Mouse (Mus musculus) urinary bladder, adult 2 months (tissue): ENCODE measurements around the gene Zfp526. TPM values are rescaled to one million over a fixed set of nuclear protein-coding genes. Genes with fewer than 3 reads are reported as not detected.

Source experiments
- DNase-seq: peaks from one replicate; pipeline ENCODE4 v3.0.0; 2022; ENCODE audit warnings: low spot score
- polyA plus RNA-seq: library from polyadenylated mRNA; depleted of rRNA; stranded (reverse); fragments of >200 nt; gene quantifications from 2 replicates; pipeline ENCODE4 v1.2.3, GENCODE M21; 2012

Gene Zfp526
- polyA plus RNA-seq, 1 experiment: 6.9 TPM

- no peak for DNase-seq
Measured at GRCm38 (mm10) chr7:25209161-25209622, 12.0 kb upstream of the Zfp526 start.

DNA sequence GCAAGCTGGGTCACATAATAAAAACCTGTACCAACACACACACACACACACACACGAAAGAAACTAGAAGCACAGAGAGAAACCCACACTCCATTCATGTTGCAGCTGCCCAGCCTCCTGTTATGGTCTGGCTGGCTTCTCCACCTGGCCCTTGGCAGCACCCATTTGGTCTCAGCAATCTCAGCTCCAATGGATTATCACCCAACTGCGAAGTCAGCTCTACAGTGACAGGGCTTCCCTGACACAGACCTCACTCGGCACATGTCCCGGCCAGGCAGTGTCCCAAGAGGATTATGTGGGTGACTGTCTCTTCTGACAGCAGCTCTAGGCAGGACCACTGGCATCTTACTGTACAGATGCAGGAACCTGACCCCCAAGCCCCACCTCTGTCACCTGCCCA is 10.7 kb upstream of the Zfp526 start:
- DNase-seq: no peak

DNA sequence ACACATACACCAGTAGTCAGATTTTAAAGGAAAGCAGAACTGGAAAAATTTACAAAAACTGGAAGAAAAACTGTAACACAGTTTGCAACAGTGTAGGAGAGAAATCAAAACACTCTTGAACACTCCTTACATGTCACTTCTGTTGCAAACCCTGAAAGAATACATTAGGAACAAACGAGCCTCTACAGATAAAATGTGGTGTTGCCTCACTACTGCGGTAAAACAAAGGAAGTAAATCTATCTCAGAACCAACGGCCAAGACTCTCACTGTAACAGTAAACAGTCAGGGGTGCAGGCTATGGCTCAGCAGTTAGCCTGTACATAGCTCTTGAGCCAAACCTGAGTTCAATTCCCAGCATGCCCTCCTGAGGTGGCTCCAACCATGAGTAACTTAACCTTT is 8.1 kb upstream of the Zfp526 start:
- no peak for DNase-seq

DNA sequence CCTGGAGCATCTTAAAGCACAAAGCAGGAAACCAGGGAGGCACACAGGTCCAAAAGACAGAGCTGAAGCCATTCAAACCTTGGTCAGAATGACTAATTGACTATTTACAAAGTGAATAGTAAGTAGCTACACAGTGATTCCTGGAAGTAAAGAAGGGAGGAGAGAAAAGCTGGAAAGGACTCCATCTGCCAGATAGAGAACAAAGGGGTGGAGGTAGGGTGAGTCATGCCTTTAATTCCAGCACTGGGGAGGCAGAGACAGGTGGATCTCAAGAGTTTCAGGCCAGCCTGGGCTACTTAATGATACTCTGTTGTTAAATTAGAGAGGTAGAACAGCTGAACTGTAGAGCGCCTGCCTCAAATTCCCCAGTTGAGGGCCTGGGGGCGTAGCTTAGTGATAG is 7.1 kb upstream of the Zfp526 start:
- DNase-seq: no peak

GRCm38 (mm10) chr7:25217653-25218395 is 3.4 kb upstream of the Zfp526 start:
- DNase-seq: no peak

GRCm38 (mm10) chr7:25218705-25219415 is 2.4 kb upstream of the Zfp526 start:
- DNase-seq: peak; percentile 53

GRCm38 (mm10) chr7:25219416-25219750 is 1.8 kb upstream of the Zfp526 start:
- no peak for DNase-seq

- peak; percentile 90 for DNase-seq
Measured at GRCm38 (mm10) chr7:25219756-25220456, 1.3 kb upstream of the Zfp526 start.

- no peak for DNase-seq
Measured at GRCm38 (mm10) chr7:25220457-25221101, 646 bp upstream of the Zfp526 start, which contains the start of gene Dedd2. TSS of gene Dedd2 (minus strand) at chr7:25220615.

DNA sequence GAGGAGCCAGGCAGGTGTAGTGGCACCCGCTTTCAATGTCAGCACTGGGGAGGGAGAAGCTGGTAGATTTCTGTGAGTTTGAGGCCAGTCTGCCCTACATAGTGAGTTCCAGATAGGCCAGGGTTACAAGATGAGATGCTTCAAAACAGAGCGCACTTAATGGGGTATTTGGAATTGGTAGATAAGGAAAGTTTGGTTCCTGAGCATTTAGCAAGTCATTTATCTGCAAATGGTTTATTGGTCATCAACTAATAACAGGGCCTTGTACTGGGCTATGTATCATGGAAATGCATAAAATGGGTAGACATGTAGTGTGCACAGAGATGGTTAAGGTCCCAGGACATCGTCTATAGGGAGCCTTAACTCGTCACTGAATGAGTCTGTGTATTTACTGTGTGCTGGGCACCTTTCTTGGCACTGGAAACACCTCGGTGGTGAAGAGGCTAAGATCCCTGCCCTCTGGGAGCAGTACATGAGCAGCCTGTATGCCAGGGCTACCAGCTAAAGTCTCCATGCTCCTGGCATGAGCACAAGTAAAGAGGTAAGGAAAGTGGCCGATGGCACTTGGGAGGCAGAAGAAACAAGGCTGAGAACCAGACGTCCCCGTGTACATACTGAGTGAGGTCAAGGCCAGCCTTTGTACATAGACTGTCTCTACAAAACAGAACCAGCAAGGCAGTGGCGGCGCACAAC is 1.2 kb downstream of the Zfp526 start:
- DNase-seq: no peak

- no peak for DNase-seq
Measured at GRCm38 (mm10) chr7:25227523-25228300, 6.5 kb downstream of the Zfp526 start.

DNA sequence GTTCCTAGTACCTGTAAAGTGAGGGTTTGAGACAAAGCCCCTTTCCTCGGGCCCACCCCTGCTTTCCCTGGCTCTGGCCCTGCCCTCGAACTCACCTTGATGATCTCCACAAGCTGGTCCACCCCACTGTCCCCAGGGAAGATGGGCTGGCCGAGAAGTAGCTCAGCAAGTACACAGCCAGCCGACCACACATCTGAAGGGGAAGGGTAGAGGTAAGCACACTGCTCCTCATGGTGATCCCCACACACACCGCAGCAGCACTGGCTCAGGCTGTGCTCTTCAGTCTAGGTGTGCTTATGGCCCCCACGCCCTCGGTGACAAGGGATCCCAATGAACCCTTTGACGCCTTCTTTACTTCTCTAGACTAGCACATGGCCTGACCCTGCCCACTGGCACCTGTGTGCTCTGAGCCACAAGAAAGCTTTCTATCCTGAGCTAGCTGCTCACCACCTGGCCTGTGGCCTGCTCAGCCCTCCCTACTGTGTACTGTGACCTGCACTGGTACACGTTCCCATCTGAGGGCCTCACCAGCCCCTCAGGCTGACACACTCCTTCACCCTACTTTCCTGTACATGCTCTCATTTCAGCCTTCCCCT is 9.6 kb downstream of the Zfp526 start:
- no peak for DNase-seq

DNA sequence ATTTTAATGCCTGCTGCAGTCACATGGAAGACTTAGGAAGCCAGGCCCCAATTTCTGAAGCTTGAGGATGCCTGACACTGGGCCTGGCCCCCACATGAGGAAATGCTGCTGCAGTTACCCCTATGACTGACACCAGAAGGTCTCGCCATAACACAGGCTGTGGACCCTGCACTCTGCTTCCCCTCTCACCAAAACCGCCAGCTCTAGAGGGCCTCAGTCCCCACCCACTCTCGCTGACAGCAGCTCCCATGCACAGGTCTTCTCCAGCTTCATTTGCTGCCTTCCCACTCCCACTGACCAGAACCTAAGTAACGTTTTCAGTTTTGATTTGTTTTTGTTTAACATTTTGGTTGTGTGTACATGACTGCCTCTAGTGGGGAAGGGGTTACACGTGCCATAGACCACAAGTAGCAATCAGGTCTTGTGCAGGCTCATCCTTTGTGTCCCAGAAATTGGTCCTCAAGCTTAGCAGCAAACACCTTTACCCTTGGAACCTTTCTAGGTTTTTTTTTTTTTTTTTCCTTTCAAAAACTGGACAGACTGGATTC is 10.9 kb downstream of the Zfp526 start:
- no peak for DNase-seq

- no peak for DNase-seq
Measured at GRCm38 (mm10) chr7:25233061-25233460, 11.8 kb downstream of the Zfp526 start.

- DNase-seq: no peak
Measured at GRCm38 (mm10) chr7:25235526-25235925, 14.3 kb downstream of the Zfp526 start.

DNA sequence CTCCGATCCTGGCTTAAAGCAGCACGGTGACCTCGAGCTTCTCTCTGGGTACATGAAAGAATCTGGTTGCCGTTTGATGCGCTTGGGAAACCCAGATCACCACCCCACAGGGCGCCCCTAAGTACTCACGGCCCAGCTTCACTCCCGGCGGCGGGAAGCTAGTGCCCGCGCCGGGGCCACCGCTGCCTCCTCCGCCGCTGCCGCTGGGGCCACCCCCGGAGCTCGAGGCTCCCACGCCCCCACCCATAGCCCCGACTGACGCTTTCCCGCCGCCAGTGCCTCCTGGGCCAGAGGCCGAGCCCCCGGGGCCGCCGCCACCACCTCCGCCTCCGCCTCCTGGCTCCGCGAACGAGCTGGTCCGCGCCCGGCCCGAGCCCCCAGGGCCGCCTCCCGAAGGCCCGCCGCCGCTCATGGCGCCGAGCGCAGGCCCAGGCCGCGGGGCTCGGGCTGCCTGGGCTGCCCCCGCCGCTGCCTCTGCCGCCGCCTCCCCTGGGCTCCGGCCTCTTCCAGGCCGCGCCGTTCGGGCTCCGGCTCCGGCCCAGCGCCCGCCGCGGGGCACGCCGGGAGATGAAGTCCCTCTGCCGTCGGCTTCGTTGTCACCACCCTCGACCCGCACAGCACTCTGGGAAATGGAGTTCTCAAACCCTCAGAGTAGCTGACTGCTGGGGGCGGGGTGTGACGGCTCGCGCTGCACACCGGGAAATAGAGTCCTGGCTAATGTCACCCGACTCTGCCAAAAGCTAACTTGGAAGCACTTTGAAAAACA is 16.2 kb downstream of the Zfp526 start, which contains the start of gene Gsk3a:
Gene Gsk3a, minus strand, starts transcription at position 603 of the 766 bp plus-strand sequence.
- DNase-seq: peak; percentile 88

GRCm38 (mm10) chr7:25238015-25238706 is 16.9 kb downstream of the Zfp526 start:
- DNase-seq: peak; percentile 72

GRCm38 (mm10) chr7:25238829-25239623 is 17.8 kb downstream of the Zfp526 start:
- DNase-seq: no peak
